Mouse (Mus musculus): ENCODE measurements at regions not wholly inside any gene's neighbourhood (a gene's known extent, or its start where the extent isn't known, plus 50 kb on each side); places are given as distances from the start of the nearest gene placed in this dataset.

DNA sequence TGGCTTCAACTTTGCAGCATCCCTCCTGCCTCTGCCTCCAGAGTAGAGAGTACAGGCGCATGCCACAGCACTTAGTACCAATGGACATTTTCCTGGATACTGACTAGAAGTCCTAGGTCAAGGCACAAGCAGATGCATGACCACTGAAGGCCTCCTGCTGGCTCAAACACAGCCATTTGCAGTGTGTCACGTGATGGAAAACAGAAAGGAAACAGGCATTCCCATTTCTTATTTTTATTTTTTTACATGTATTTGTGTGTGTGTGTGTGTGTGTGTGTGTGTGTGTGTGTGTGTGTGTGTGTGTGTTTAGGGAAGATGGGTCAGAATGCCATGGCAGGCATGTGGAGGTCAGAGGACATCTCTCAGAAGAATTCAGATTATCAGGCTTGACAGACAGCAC, 65.6 kb downstream of the Thap12 start:
- H3K4me1 ChIP-seq (replicated peaks; ENCODE audit: control insufficient read depth, insufficient read depth, low read length): peaks cover 20% of the 10 kb centered on the region
- no peak overlapping the region for H3K4me2 ChIP-seq (ENCODE audit: low read length)
- DNase-seq (ENCODE audit: low spot score) (no peak), ATAC-seq (replicated peaks; ENCODE audit: low FRiP score, low TSS enrichment, low read depth) (no peak)
- no peak overlapping the region for H3K4me3 ChIP-seq (ENCODE audit: low read depth, low read length)
- H3K27me3 ChIP-seq (replicated peaks; ENCODE audit: control insufficient read depth, insufficient read depth, low read length): no peaks in the 10 kb centered on the region
- no peak overlapping the region for H3K9ac ChIP-seq (ENCODE audit: low read length)
- no peaks in the 10 kb centered on the region for H3K36me3 ChIP-seq (ENCODE audit: control insufficient read depth, insufficient read depth, low read length)
- no peaks in the 10 kb centered on the region for H3K9me3 ChIP-seq (ENCODE audit: control insufficient read depth, low read length)
- WGBS: 91% methylated on average over 2 of the region's 2 CpGs
- no peak overlapping the region for H3K27ac ChIP-seq (ENCODE audit: low read depth)

DNA sequence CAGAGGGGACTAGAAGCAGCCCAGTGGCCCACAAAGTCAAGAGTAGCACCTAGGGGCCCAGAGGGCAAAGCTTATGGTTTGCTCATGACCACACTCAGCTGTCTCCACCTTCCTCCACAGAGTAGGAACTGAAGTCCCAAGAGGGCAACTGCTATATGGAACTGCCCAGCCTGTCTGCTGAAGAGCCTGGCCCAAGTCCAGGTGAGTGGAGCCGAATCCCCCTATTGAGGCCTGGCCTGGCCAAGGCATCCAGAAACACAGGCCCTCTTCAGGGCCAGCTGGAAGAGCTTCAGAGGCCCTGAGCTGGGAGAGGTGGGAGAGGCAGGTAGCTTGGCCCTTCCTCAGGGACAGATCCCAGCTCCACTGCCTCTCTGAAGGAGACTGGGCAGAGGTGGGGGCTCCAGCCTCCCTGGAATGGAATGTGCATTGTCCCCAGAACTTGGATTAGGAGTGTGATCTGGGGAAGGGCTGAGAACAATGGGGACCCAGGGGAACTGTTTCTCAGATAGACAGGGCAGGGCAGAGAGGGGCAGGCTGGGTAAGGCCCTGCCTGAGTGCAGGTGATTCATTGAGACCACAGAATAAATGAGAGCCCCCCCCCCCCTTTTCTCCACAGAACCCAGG, 65.7 kb upstream of the Wnt11 start:
- Histone ChIP-seq H3K9me3 (ENCODE audit: control insufficient read depth, low read length) (no peaks in the 10 kb centered on the region), H3K4me1 (replicated peaks; ENCODE audit: control insufficient read depth, insufficient read depth, low read length) (peaks cover 20% of the 10 kb centered on the region), H3K4me3 (ENCODE audit: low read depth, low read length) (no peak overlapping the region), H3K27ac (ENCODE audit: low read depth) (no peak overlapping the region), H3K4me2 (ENCODE audit: low read length) (no peak overlapping the region), H3K27me3 (replicated peaks; ENCODE audit: control insufficient read depth, insufficient read depth, low read length) (no peaks in the 10 kb centered on the region), H3K9ac (ENCODE audit: low read length) (no peak overlapping the region), H3K36me3 (ENCODE audit: control insufficient read depth, insufficient read depth, low read length) (no peaks in the 10 kb centered on the region)
- 25% methylated on average over 1 of the region's 1 CpGs for WGBS
- ATAC-seq (replicated peaks; ENCODE audit: low FRiP score, low TSS enrichment, low read depth): no peak
- DNase-seq (ENCODE audit: low spot score): no peak

DNA sequence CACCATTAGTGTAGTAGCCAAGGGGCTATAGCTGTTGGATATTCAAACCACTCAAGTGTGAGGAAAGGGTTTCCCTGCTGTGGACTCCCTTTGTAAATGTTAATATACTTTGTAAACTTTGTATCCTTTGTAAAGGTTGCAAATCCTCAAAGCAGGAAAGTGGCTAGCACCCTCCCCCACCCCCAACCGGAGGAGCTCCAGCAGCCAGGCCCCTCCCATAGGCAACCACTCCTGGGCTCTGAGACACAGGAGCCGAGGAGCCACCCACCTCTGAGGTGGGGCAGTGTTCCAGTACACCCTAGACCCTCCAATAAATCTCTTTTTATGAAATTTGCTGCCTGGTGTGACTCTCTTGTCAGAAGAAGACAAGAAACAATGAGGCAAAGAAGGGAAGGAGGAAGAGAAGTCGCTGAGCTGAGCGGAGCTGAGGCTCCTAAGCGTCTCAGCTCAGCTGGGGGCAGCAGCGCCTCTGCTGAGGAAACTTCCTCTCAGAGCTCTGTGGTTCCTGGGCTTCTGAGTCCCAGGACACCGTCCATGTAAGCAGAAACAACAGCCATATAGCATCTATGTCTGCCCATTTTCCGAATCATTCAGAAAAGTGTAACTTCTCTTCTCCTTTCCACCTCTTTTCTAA, 64.5 kb upstream of the Wnt11 start:
- DNase-seq (ENCODE audit: low spot score) (no peak), ATAC-seq (replicated peaks; ENCODE audit: low FRiP score, low TSS enrichment, low read depth) (no peak)
- WGBS: 8% methylated on average over 8 of the region's 8 CpGs
- Histone ChIP-seq H3K9me3 (ENCODE audit: control insufficient read depth, low read length) (no peaks in the 10 kb centered on the region), H3K4me2 (ENCODE audit: low read length) (peak overlapping the region; percentile 29; the same call in 1 of the 2 replicates), H3K36me3 (ENCODE audit: control insufficient read depth, insufficient read depth, low read length) (no peaks in the 10 kb centered on the region), H3K27me3 (replicated peaks; ENCODE audit: control insufficient read depth, insufficient read depth, low read length) (no peaks in the 10 kb centered on the region), H3K4me1 (replicated peaks; ENCODE audit: control insufficient read depth, insufficient read depth, low read length) (peaks cover 20% of the 10 kb centered on the region), H3K4me3 (ENCODE audit: low read depth, low read length) (peak overlapping the region; percentile 15; the same call in 1 of the 2 replicates), H3K9ac (ENCODE audit: low read length) (0 out of 2 replicates have a peak overlapping the region, but pooled peaks have one; percentile 7), H3K27ac (ENCODE audit: low read depth) (no peak overlapping the region)

DNA sequence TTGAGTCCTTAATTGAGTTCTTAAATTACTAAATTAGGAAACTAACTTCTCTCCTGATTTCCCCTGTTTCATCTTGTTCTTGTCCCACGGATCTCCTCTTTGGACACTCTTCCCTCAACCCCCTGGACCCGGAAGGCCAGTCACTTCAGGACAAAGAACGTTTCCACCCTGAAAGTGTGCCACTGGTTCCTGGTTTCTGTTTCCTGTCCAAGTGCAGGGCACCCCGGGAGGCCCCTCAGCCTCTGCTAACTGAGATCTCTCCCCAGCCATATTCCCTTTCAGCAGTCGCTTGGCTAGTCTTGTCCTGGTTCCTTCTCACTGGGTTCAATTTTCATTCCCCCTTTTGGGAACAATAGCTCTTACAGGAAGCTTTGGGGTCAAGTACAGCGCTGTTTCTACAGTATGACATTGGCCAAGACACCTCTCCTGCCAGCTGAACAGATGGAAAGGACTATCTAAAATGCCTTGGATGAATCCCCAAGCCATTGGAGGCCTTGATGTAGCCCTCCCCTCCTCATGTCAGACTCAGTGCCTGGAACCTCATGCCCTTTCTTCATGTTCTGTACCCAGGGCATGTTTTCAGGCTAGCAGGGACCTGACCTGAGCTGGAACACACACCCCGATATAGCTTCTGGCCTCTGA, 63.7 kb upstream of the Wnt11 start:
- DNase-seq (ENCODE audit: low spot score): no peak
- Histone ChIP-seq H3K9me3 (ENCODE audit: control insufficient read depth, low read length) (no peaks in the 10 kb centered on the region), H3K27me3 (replicated peaks; ENCODE audit: control insufficient read depth, insufficient read depth, low read length) (no peaks in the 10 kb centered on the region), H3K4me3 (ENCODE audit: low read depth, low read length) (no peak overlapping the region), H3K27ac (ENCODE audit: low read depth) (no peak overlapping the region), H3K36me3 (ENCODE audit: control insufficient read depth, insufficient read depth, low read length) (no peaks in the 10 kb centered on the region), H3K4me1 (replicated peaks; ENCODE audit: control insufficient read depth, insufficient read depth, low read length) (peaks cover 20% of the 10 kb centered on the region), H3K9ac (ENCODE audit: low read length) (no peak overlapping the region), H3K4me2 (ENCODE audit: low read length) (no peak overlapping the region)
- WGBS: 52% methylated on average over 7 of the region's 7 CpGs
- ATAC-seq (replicated peaks; ENCODE audit: low FRiP score, low TSS enrichment, low read depth): no peak

DNA sequence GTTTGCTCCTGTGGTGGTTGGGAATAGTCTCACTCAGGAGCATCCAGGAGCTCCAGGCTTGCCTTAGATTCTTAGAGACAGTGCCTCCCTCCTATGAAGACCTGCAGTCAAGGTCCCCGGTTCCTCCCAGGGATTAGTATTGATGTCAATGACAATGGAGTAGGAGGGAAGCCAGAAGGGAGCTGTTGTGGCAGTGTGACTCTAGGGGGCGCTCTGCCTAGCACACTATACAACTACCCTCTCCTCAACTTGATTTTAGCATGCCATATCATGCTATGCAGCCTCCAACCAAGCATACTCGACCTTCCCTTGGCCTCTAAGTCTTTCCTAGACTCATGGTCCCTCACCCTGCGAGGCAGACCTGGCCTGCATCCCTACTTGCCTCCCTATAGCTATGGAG, 60.3 kb upstream of the Wnt11 start:
- no peak overlapping the region for H3K4me2 ChIP-seq (ENCODE audit: low read length)
- no peak overlapping the region for H3K27ac ChIP-seq (ENCODE audit: low read depth)
- H3K9me3 ChIP-seq (ENCODE audit: control insufficient read depth, low read length): no peaks in the 10 kb centered on the region
- H3K4me3 ChIP-seq (ENCODE audit: low read depth, low read length): no peak overlapping the region
- no peaks in the 10 kb centered on the region for H3K36me3 ChIP-seq (ENCODE audit: control insufficient read depth, insufficient read depth, low read length)
- DNase-seq (ENCODE audit: low spot score): no peak
- H3K27me3 ChIP-seq (replicated peaks; ENCODE audit: control insufficient read depth, insufficient read depth, low read length): no peaks in the 10 kb centered on the region
- 54% methylated on average over 4 of the region's 4 CpGs for WGBS
- peaks cover 14% of the 10 kb centered on the region for H3K4me1 ChIP-seq (replicated peaks; ENCODE audit: control insufficient read depth, insufficient read depth, low read length)
- H3K9ac ChIP-seq (ENCODE audit: low read length): no peak overlapping the region
- no peak for ATAC-seq (replicated peaks; ENCODE audit: low FRiP score, low TSS enrichment, low read depth)

DNA sequence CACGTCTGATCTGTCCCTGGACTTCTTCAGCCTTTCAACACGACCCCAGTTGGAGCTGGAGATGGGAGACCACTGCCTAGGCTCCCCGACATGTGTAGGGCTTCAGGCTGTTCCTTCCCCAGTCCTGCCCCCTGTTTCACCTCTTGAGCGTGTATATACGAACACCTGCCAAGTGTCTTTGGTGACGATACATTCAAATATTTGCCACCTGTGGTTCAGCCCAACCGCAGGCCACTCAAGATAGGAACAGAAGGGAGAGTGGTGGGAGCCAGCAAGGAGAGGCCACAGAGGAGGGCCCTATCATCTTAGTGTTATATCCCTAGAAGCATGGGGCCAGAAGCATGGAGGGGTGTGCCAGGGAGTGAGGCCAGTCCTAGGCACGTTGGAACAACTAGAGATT, 59.9 kb upstream of the Wnt11 start:
- Histone ChIP-seq H3K27me3 (replicated peaks; ENCODE audit: control insufficient read depth, insufficient read depth, low read length) (no peaks in the 10 kb centered on the region), H3K9ac (ENCODE audit: low read length) (no peak overlapping the region), H3K4me3 (ENCODE audit: low read depth, low read length) (no peak overlapping the region), H3K36me3 (ENCODE audit: control insufficient read depth, insufficient read depth, low read length) (no peaks in the 10 kb centered on the region), H3K27ac (ENCODE audit: low read depth) (no peak overlapping the region), H3K4me1 (replicated peaks; ENCODE audit: control insufficient read depth, insufficient read depth, low read length) (peaks cover 14% of the 10 kb centered on the region), H3K9me3 (ENCODE audit: control insufficient read depth, low read length) (no peaks in the 10 kb centered on the region), H3K4me2 (ENCODE audit: low read length) (no peak overlapping the region)
- no peak for ATAC-seq (replicated peaks; ENCODE audit: low FRiP score, low TSS enrichment, low read depth)
- WGBS: 58% methylated on average over 8 of the region's 8 CpGs
- DNase-seq (ENCODE audit: low spot score): no peak

DNA sequence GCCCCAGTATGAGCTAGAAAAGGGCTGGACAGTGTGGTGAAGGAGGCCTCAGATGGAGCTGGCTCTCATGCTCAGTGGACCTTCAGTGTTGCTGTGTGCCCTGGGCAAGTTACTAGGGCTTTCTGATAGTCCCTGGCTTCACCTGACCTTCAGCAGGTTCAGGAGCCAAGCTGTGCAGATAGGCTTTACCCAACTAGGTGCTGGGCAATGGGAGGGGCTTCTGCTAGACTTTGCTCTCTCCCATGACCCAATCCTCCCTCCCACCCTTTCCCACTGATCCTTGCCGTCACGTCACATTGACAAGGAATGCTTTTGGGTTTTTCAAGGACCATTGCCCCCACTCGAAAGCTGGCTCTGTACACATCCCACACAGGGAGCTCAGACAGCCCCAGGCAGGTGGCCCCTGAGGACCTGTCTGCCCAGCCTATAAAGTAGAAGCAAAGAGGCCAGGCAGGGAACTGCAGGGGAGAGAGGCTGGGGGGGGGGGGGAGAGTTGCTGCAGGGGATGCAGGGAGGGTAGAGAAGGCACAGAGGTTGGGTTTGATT, 57.5 kb upstream of the Wnt11 start:
- no peaks in the 10 kb centered on the region for H3K9me3 ChIP-seq (ENCODE audit: control insufficient read depth, low read length)
- H3K9ac ChIP-seq (ENCODE audit: low read length): no peak overlapping the region
- H3K27ac ChIP-seq (ENCODE audit: low read depth): no peak overlapping the region
- no peaks in the 10 kb centered on the region for H3K27me3 ChIP-seq (replicated peaks; ENCODE audit: control insufficient read depth, insufficient read depth, low read length)
- no peaks in the 10 kb centered on the region for H3K36me3 ChIP-seq (ENCODE audit: control insufficient read depth, insufficient read depth, low read length)
- ATAC-seq (replicated peaks; ENCODE audit: low FRiP score, low TSS enrichment, low read depth) (no peak), DNase-seq (ENCODE audit: low spot score) (no peak)
- no peak overlapping the region for H3K4me3 ChIP-seq (ENCODE audit: low read depth, low read length)
- no peaks in the 10 kb centered on the region for H3K4me1 ChIP-seq (replicated peaks; ENCODE audit: control insufficient read depth, insufficient read depth, low read length)
- H3K4me2 ChIP-seq (ENCODE audit: low read length): no peak overlapping the region
- 61% methylated on average over 3 of the region's 3 CpGs for WGBS

DNA sequence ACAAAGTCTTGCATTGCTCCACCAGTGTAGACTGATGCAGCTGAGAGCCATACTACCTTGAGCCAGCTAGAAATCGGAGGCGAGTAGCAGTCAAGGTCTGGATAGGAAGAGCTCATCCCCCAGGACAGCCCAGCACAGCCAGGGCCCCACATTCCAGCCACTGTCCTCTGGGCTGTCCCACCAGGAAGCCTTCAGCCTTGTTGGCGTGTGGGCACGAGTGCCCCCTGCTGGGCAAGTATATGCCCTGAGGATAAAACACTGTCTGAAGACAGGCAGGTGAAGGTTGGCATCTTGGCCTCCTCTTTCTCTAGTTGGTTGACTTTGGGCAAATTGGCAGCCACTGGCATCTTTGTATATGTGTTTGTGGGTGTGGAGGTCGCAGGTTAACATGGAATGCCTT, 56.0 kb upstream of the Wnt11 start:
- ATAC-seq (replicated peaks; ENCODE audit: low FRiP score, low TSS enrichment, low read depth): 0 out of 2 replicates have a peak, but pooled peaks have one; percentile 36
- H3K36me3 ChIP-seq (ENCODE audit: control insufficient read depth, insufficient read depth, low read length): no peaks in the 10 kb centered on the region
- H3K4me2 ChIP-seq (ENCODE audit: low read length): no peak overlapping the region
- peaks cover 8% of the 10 kb centered on the region for H3K4me1 ChIP-seq (replicated peaks; ENCODE audit: control insufficient read depth, insufficient read depth, low read length)
- 15% methylated on average over 5 of the region's 5 CpGs for WGBS
- DNase-seq (ENCODE audit: low spot score): peak; percentile 85
- H3K9ac ChIP-seq (ENCODE audit: low read length): no peak overlapping the region
- H3K4me3 ChIP-seq (ENCODE audit: low read depth, low read length): no peak overlapping the region
- no peaks in the 10 kb centered on the region for H3K27me3 ChIP-seq (replicated peaks; ENCODE audit: control insufficient read depth, insufficient read depth, low read length)
- H3K9me3 ChIP-seq (ENCODE audit: control insufficient read depth, low read length): no peaks in the 10 kb centered on the region
- no peak overlapping the region for H3K27ac ChIP-seq (ENCODE audit: low read depth)

Data from intestine, embryonic 14.5 days (tissue).